Comparison of ENCODE assay signal across 8 mouse cellular contexts in the genomic region with DNA sequence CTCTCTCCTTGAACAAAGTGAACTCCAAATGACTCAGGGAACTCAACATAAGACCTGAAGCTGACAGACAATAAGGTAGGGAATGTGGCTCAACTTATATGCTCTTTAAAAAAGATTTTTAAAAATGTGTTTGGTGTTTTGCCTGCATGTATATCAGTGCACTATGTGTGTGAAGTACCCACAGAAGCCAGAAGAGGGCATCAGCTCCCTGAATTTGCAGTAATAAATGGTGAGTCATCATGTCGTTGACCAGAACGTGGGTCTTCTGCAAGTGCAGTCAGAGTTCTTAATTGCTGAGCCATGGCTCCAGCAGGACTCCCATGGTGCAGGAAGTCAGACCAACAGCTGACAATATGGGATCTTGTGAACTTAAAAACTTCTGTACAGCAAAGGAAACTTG.
A peak's percentile ranks its signal among the peaks of the same experiment; 100 is the strongest.
DNase-seq lines count a peak whose midpoint lies in the region; ATAC-seq and TF ChIP-seq lines count a peak whose summit lies in the region.

No protein-coding gene starts in this region.

- WGBS in midbrain, embryonic 13.5 days, result 2% methylated on average over 2 of the region's 2 CpGs
- WGBS in cerebellum, adult 2 months, result 2% methylated on average over 2 of the region's 2 CpGs

- no peaks in the 10 kb centered on the region for H3K4me1 ChIP-seq in midbrain, embryonic 13.5 days (replicated peaks)
- H3K4me1 ChIP-seq in cerebellum, adult 2 months (ENCODE audit: control insufficient read depth, insufficient read depth, low read length), result no peaks in the 10 kb centered on the region

- TF ChIP-seq POLR2A in cerebellum, adult 2 months (IDR thresholded peaks at IDR 0.05; ENCODE audit: borderline replicate concordance, insufficient read depth, low read length), result no peak

- no peak overlapping the region for H3K27ac ChIP-seq in midbrain, embryonic 13.5 days
- no peak overlapping the region for H3K27ac ChIP-seq in cerebellum, adult 2 months (ENCODE audit: insufficient read depth, low read length)

- no peaks in the 10 kb centered on the region for H3K36me3 ChIP-seq in midbrain, embryonic 13.5 days

- no peak for TF ChIP-seq CTCF in cerebellum, adult 2 months (IDR thresholded peaks at IDR 0.05; ENCODE audit: borderline replicate concordance, insufficient read depth, low read depth, low read length)

- no peaks in the 10 kb centered on the region for H3K27me3 ChIP-seq in midbrain, embryonic 13.5 days
- no peaks in the 10 kb centered on the region for H3K27me3 ChIP-seq in cerebellum, adult 2 months (ENCODE audit: control insufficient read depth, insufficient read depth, low read length)

- H3K9me3 ChIP-seq in midbrain, embryonic 13.5 days, result no peaks in the 10 kb centered on the region

- no peak overlapping the region for H3K9ac ChIP-seq in midbrain, embryonic 13.5 days (replicated peaks)

- intact Hi-C loops in left cerebral cortex, postnatal 4 days (cut with DNase I), result no loop called here

- no peak overlapping the region for H3K4me3 ChIP-seq in midbrain, embryonic 13.5 days (replicated peaks)
- no peak overlapping the region for H3K4me3 ChIP-seq in cerebellum, adult 2 months (replicated peaks; ENCODE audit: insufficient read depth, low read depth, low read length)

- peak; percentile 60 to 74 for DNase-seq in cerebellum, postnatal 10 days
- DNase-seq in cerebellum, adult 18-20 months, result no peak
- DNase-seq in left cerebral cortex, postnatal 4 days, result peak; percentile 34
- no peak for DNase-seq in left cerebral cortex, adult 8-10 months (ENCODE audit: low spot score in 2 of 2)
- peak; percentile 23 for DNase-seq in embryo, embryonic 11.5 days (ENCODE audit: low read depth, low spot score)
- DNase-seq in urinary bladder, postnatal 10 days (ENCODE audit: low spot score), result no peak
- no peak for DNase-seq in cerebellum, adult 2 months

- no peak overlapping the region for H3K4me2 ChIP-seq in midbrain, embryonic 13.5 days (replicated peaks)

- ATAC-seq in midbrain, embryonic 13.5 days, result 0 out of 2 replicates have a peak, but pooled peaks have one; percentile 11

Comparison
In these comparisons a context has a peak if more than half of its experiments do, and no peak if none do; other contexts are left out.
1. DNase-seq: peak in cerebellum, postnatal 10 days (2 of 2), left cerebral cortex, postnatal 4 days (single experiment) and embryo, embryonic 11.5 days (single experiment); none in cerebellum, adult 18-20 months (0 of 2), left cerebral cortex, adult 8-10 months (0 of 2), urinary bladder, postnatal 10 days (single experiment) and cerebellum, adult 2 months (0 of 2).